Mouse (Mus musculus) lung, postnatal 10 days (tissue): ENCODE data around the gene Surf2.

Experiments
- DNase-seq: peaks from one replicate; pipeline ENCODE4 v3.0.0; 2021

The Surf2 gene

DNA sequence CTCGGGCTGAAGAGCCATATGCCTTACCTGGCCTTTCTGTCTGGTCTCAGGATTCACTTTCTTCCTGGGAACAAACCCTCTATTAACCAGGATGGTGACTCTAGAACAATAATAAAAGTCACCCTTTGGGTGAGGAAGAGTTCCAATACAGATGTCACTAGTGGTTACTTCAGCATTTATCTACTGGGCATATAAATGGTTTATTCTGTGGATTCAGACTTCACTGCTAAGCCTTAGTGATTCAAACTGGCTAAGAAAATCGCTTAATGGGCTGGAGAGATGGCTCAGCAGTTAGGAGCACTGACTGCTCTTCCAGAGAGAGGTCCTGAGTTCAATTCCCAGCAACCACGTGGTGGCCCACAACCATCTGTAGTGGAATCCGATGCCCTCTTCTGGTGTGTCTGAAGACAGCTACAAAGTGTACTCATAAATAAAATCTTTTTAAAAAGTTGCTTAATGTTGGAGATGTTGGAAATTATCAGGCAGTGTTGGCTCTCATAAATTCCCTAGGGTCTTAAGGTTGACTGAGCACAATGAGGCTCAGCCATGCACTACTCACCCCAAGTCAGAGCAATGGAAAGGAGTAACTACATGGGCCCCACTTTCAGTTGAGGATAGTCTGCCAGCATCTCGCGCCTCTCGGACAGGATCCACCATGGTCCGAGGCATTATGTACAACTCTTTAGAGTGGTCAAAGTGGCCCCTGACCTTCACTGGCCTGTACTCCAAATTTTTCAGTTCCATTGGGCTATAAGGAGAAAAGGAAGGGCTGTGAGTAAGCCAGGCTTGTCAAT lies 1.8 kb upstream of the Surf2 start:
- DNase-seq = no peak

DNA sequence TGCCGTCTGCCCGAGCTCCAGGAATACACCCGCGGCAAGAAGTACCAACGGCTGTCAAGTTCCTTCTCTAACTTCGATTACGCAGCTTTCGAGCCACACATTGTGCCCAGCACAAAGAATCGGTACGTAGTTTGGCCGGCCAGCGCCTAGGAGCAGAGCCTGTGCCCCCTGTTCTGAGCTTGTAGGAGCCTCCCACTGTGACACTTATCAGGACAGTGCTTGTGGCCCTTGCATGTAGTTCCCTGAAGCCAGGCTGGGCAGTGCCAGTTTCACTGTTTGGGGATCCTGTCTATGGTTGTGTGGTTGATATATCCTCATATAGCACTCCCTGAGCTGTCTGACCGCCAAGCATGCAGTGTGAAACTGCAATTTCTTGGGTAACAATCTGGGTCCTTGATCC lies 571 bp downstream of the Surf2 start:
- DNase-seq = no peak

- DNase-seq = no peak
Observed at GRCm38 (mm10) chr2:26919684-26920083, 3.5 kb downstream of the Surf2 start.

- no peak for DNase-seq
Observed at GRCm38 (mm10) chr2:26920190-26920855, 4.2 kb downstream of the Surf2 start.

DNA sequence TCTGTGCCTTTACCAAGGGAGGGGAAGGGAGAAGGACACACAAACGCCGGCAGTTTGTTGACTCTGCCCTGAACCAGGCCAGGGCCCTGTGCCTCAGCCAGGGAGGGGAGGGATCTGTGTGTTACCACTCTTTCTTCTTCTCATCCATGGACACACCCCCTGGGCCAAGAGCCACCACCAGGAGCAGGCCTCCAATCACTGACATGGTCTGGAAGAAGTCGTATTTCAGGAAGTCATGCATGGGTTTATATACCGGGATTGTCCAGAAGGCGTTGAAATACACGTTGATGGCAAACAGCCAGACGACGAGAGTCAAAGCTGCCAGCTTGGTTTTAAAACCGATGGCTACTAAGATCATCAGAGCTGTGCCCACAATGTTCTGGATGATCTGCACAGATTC lies 5.6 kb downstream of the Surf2 start:
- peak; percentile 42 for DNase-seq

DNA sequence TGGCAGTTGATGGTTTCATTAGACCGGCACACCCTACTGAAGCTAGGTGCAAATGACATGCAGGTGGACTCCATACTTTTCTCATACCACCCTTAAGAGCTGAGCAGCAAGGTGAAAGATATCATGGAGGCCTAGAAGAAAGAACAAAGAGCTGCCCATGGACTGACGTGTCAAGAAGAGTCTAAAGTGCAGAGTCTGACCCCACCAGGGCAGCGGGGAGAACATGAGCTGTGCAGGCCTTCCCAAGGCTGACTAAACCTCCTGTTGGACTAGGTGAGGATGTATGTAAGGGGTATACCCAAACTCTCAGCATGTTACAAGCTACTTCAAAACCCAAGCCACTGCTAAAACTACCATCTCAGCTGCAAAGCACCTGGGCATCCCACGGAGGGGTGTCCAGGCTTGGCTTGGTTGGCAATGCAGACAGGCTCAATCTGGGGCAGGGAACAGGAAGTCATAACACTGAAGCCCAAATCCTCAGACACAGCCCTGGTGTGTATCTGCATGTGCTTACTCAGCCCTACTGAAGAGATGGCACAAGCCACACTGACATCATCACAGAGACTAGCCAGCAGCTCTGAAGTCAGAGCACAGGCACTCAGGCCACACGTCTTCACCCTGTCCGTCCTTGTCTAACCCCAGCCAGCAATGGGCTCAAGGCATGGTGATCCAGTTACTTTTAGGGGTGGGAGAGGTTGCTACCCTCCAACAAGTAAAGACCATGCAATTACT lies 11.7 kb downstream of the Surf2 start:
- DNase-seq = no peak

DNA sequence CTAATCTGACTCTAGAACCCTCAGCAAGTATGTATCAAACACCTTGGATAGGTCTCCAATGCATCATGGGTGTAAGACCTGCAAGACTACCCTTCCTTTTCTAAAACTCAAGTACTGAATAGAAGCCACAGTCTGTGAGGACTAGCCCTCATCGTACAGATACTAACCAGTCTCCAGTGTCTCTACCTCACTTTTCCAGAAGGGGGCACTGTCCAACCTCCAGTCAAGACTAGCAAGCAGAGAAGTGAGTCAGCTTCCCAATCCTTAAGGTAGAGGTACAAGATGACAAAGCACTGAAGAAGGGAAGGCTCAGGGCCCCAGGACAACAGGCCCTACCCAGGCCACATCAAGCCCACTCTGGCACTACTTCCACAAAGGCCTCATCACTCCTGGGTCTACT lies 14.2 kb downstream of the Surf2 start:
- DNase-seq = peak; percentile 84

GRCm38 (mm10) chr2:26932473-26933303 lies 16.5 kb downstream of the Surf2 start:
- peak; percentile 28 for DNase-seq

DNA sequence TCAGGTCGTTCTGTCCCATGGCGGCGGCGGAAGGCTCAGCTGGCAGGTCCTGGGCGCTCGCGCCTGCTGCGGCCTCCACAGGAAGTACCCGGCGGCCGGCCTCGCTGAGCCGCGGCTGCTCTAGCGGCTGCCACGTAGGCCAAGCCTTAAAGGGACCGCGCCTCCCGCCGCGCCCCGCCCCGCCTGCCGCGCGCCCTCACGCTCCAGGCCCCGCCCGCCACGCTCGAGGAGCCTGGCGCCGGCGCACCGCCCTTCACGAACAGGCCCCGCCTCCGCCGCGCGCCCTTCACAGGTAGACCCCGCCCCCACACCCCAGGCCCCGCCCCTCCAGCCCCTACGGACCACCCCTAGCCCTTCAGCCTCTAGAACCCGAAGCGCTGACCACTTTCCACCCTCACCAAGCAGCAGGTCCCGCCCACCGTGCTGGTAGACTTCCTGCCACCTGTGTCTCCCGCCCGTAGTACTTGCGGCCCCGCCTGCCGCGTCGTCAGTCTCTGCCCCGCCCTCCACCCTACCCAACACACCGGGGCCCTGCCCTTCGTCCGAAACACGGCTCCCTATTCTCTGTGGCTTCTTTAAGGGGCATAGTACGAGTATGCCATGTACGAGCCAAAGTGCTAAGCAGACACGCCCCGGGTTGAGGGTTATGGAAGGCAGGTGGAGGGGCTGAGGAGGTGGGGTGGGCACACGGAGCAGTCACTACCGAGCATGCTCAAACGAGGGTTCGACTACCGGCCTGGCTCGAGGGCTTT lies 17.3 kb downstream of the Surf2 start, which contains the start of the genes Surf4 and Stkld1:
Surf4 (minus strand) TSS at position 625 of the 752 bp plus-strand sequence.
Stkld1 (plus strand) TSS at position 744 of the 752 bp plus-strand sequence.
- DNase-seq = peak; percentile 94

DNA sequence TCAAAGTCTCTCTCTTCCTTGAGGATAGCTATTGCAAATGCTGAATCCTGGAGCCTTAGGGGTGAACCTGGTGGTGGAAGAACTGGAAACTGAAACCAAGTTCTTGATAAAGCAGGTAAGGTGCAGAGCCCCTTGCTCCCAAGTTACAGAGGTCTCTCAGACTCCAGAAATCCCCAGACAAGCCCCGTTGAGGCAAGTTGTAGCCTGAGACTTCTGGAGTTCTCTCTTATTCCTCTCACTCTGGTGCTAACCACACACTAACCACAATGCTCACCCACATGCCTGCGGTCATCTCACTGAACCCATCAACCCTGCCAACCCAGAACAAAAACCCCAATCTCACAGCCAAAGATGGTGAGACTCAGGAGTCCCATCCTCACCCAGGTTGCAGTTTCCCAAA lies 19.1 kb downstream of the Surf2 start:
- no peak for DNase-seq

- no peak for DNase-seq
Observed at GRCm38 (mm10) chr2:26936425-26936824, 20.3 kb downstream of the Surf2 start.

DNA sequence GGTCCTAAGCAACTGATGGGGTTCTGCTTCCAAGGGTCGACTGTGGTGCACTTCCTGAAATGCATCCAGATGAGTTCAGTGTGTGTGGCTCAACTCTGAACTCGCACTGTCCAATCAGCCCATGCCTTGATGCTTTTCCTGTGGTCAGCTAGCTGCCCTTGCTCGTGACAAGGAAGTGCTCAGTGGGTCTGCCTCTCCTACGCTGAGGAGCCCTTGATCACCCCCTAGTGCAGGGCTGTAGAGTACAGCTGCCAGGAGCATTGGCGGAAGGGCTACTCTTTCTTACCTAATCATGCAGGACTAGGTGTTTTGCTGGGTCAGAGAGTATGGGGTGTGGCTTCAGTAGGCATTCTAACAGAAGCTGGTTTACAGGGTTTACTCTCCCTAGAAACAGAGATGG lies 25.4 kb downstream of the Surf2 start:
- DNase-seq = peak; percentile 60

DNA sequence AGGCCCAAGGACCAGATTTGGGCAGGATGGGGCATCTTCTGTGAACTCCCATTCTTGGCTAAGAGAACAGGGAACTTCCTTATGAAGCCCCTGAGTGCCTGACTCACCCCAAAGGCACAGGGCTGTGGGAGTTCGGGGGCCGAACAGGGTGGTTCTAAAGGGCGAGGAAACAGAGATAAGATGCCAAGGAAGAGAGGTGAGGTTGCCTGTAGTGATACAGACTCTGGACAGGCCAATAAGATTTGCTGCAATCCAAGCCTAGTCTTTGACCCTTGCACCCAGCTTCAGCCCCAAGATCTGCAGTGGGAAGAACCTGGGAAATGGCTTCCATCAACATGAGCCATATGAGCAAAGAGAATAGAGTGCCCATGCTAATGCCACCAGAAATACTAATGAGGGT lies 27.1 kb downstream of the Surf2 start:
- no peak for DNase-seq

DNA sequence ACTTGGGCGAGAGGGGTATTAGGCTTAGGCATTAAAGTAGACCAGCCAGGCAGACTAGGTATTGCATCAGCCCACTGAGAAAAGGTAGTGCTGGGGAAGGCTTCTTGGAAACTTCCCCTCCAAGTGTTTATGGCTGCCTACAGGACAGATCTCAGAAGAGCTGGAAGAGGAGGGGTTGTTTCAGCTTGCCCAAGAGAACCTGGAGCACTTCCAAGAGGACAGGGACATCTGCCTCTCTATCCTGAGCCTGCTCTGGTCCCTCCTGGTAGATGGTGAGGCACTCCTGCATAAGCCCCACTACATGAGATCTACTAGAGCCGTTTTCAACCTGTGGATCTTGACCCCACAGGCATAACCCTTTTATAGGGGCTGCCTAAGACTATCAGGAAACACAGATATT lies 34.2 kb downstream of the Surf2 start:
- DNase-seq = no peak

GRCm38 (mm10) chr2:26951346-26951905 lies 35.3 kb downstream of the Surf2 start:
- no peak for DNase-seq

DNA sequence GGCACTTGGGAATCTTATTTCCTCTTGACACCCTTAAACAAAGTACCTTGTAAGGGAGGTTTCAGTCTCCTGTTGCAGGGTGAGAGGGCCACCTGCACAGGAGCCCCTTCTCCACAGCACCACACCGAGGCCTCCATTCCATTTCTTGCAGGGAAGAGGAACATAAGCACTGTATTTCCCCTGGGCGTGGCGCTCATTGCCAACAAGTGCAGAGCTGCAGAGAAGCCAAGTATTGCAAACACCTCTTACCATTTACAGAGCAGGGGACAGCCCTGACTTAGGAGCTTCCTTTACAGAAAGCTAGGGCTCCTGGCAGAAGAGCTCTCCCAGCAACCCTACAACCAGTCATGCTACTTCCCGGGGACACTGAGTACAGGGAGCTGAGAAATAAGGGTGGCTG lies 36.0 kb downstream of the Surf2 start:
- DNase-seq = peak; percentile 16

GRCm38 (mm10) chr2:26952866-26953265 lies 36.7 kb downstream of the Surf2 start:
- DNase-seq = no peak

GRCm38 (mm10) chr2:26954735-26955395 lies 38.7 kb downstream of the Surf2 start:
- DNase-seq = no peak

- DNase-seq = no peak
Observed at GRCm38 (mm10) chr2:26956811-26957487, 40.8 kb downstream of the Surf2 start.

DNA sequence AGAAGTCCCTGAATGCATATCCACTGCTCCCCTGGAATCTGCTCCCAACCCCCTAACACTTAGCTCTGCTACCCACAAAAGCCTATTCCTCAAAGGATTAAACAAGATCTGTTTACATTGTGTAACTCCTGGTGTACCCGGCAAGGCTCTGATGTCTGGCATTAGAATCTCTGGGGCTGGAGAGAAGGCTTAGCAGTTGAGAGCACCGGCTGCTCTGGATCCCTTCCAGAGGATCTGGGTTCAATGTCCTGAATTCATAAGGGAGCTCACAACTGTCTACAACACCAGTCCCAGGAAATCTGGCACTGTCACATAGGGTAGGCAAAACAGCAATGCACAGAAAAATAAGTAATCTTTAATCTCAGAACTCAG lies 41.3 kb downstream of the Surf2 start:
- no peak for DNase-seq

DNA sequence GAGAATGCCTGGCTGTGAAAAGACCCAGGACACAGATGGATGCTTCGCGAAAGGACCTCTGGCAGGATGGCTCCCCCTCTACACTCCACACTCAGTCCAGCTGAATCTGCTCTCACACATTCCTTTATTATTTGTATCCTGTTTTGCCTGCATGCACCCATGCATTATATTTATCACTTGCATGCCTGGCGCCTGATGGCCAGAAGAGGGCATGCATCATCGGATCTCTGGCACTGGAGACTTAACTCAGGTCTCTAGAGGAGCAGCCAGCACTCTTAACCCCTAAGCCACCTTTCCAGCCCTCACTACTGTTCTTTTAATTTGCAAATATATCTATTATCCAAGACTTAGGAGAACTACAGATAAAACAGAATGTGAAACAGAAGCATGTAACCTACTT lies 44.6 kb downstream of the Surf2 start:
- no peak for DNase-seq
